Mouse (Mus musculus) lung, adult 2 months (tissue): ENCODE measurements around the gene Hspa1b.
"Not testable (repeated sequence)": the region's sequence is repeated elsewhere in the genome, so short reads cannot be mapped to it uniquely, and the experiment has no call there.

Source experiments
- CTCF ChIP-seq: fragments of 200-500 bp; IDR thresholded peaks from 2 replicates; pipeline ENCODE4 v1.5.1; 2011; ENCODE audit warnings: mild to moderate bottlenecking, low read length, control low read depth; ENCODE audit not compliant: insufficient read depth
- POLR2A ChIP-seq: fragments of 200-500 bp; IDR thresholded peaks from 2 replicates; pipeline ENCODE4 v1.6.1; 2011; ENCODE audit warnings: low read depth, mild to moderate bottlenecking, control low read depth, low read length, borderline replicate concordance; ENCODE audit errors: extremely low read depth

GRCm38 (mm10) chr17:34958734-34959129 is 306 bp downstream of the Hspa1b start:
- TF ChIP-seq CTCF, POLR2A: not testable (repeated sequence)
